Mouse (Mus musculus) heart, embryonic 16.5 days (tissue): ENCODE measurements at regions not wholly inside any gene's neighbourhood (a gene's known extent, or its start where the extent isn't known, plus 50 kb on each side); places are given as distances from the start of the nearest gene placed in this dataset.

Source experiments
- ATAC-seq: fragments of 200-750 bp; cut with Nextera tagmentation; replicated peaks from 2 replicates; pipeline ENCODE4 v1.8.0; 2017; ENCODE audit warnings: moderate number of reproducible peaks; ENCODE audit not compliant: insufficient read depth, low FRiP score; ENCODE audit errors: extremely low read depth
- H3K27ac ChIP-seq: fragments of 300-500 bp; sonication (generic); 2 replicates; pipeline ENCODE4 v1.5.1; 2014; ENCODE audit warnings: mild to moderate bottlenecking, low read length, control low read depth, moderate library complexity
- H3K27me3 ChIP-seq: fragments of 300-500 bp; sonication (generic); 2 replicates; pipeline ENCODE4 v1.6.1; 2014; ENCODE audit warnings: low read length, mixed read lengths; ENCODE audit not compliant: control insufficient read depth, insufficient read depth
- H3K36me3 ChIP-seq: fragments of 300-500 bp; sonication (generic); 2 replicates; pipeline ENCODE4 v1.6.1; 2014; ENCODE audit not compliant: control insufficient read depth, insufficient read depth
- H3K4me1 ChIP-seq: fragments of 300-500 bp; sonication (generic); 2 replicates; pipeline ENCODE4 v1.6.1; 2014; ENCODE audit warnings: low read length, mixed read lengths; ENCODE audit not compliant: control insufficient read depth, insufficient read depth
- H3K4me2 ChIP-seq: fragments of 300-500 bp; sonication (generic); 2 replicates; pipeline ENCODE4 v1.6.1; 2014; ENCODE audit warnings: low read depth, mild to moderate bottlenecking, control low read depth, low read length
- H3K4me3 ChIP-seq: fragments of 300-500 bp; sonication (generic); 2 replicates; pipeline ENCODE4 v1.5.1; 2014; ENCODE audit warnings: mild to moderate bottlenecking, control low read depth, low read length
- H3K9ac ChIP-seq: fragments of 300-500 bp; sonication (generic); 2 replicates; pipeline ENCODE4 v1.6.1; 2014; ENCODE audit warnings: low read length, control low read depth
- H3K9me3 ChIP-seq: fragments of 300-500 bp; sonication (generic); replicated peaks from 2 replicates; pipeline ENCODE4 v1.6.1; 2016; ENCODE audit warnings: low read length; ENCODE audit not compliant: control insufficient read depth
- WGBS: fragments of 180-500 bp; shearing (Covaris S2); extraction: QIAGEN DNeasy Blood & Tissue Kit; methylation state at CpG from one replicate; pipeline ENCODE4 v1.1.7; 2014; 5-methylcytosine and 5-hydroxymethylcytosine counted together

- no peaks in the 10 kb centered on the region for H3K36me3 ChIP-seq
- no peak overlapping the region for H3K4me2 ChIP-seq
- no peaks in the 10 kb centered on the region for H3K9me3 ChIP-seq
- H3K4me1 ChIP-seq = peaks cover 2% of the 10 kb centered on the region; the same call in 1 of the 2 replicates
- no peak for ATAC-seq
- H3K9ac ChIP-seq = no peak overlapping the region
- no peak overlapping the region for H3K27ac ChIP-seq
- 44% methylated on average over 3 of the region's 3 CpGs for WGBS
- no peak overlapping the region for H3K4me3 ChIP-seq
- no peaks in the 10 kb centered on the region for H3K27me3 ChIP-seq
Measured at GRCm38 (mm10) chr3:133774229-133774628, 229.3 kb upstream of the Tet2 start.

- H3K4me2 ChIP-seq = no peak overlapping the region
- H3K9me3 ChIP-seq = no peaks in the 10 kb centered on the region
- 34% methylated on average over 4 of the region's 4 CpGs for WGBS
- no peak overlapping the region for H3K27ac ChIP-seq
- no peaks in the 10 kb centered on the region for H3K27me3 ChIP-seq
- H3K4me3 ChIP-seq = no peak overlapping the region
- H3K9ac ChIP-seq = no peak overlapping the region
- H3K36me3 ChIP-seq = no peaks in the 10 kb centered on the region
- no peak for ATAC-seq
- H3K4me1 ChIP-seq = peaks cover 2% of the 10 kb centered on the region; the same call in 1 of the 2 replicates
Measured at GRCm38 (mm10) chr3:133776013-133776412, 231.1 kb upstream of the Tet2 start.

- Histone ChIP-seq H3K9me3 (no peaks in the 10 kb centered on the region), H3K4me2 (no peak overlapping the region), H3K4me1 (no peaks in the 10 kb centered on the region), H3K36me3 (no peaks in the 10 kb centered on the region), H3K4me3 (no peak overlapping the region), H3K27ac (no peak overlapping the region), H3K27me3 (no peaks in the 10 kb centered on the region), H3K9ac (no peak overlapping the region)
- no peak for ATAC-seq
- 58% methylated on average over 2 of the region's 2 CpGs for WGBS
Measured at GRCm38 (mm10) chr3:133779161-133779789, 234.3 kb upstream of the Tet2 start.

GRCm38 (mm10) chr3:133783060-133783459 lies 238.1 kb upstream of the Tet2 start:
- 67% methylated on average over 1 of the region's 1 CpGs for WGBS

GRCm38 (mm10) chr3:133791361-133791760 lies 246.4 kb upstream of the Tet2 start:
- 80% methylated on average over 2 of the region's 2 CpGs for WGBS
- Histone ChIP-seq H3K4me2 (no peak overlapping the region), H3K4me3 (no peak overlapping the region), H3K4me1 (no peaks in the 10 kb centered on the region), H3K9ac (no peak overlapping the region), H3K36me3 (no peaks in the 10 kb centered on the region), H3K9me3 (no peaks in the 10 kb centered on the region), H3K27me3 (no peaks in the 10 kb centered on the region), H3K27ac (no peak overlapping the region)
- no peak for ATAC-seq

More at GRCm38 (mm10) chr3:133783060-133783459, 238.1 kb upstream of the Tet2 start:
- no peak for ATAC-seq
- Histone ChIP-seq H3K4me1 (no peaks in the 10 kb centered on the region), H3K27ac (no peak overlapping the region), H3K4me2 (no peak overlapping the region), H3K9ac (no peak overlapping the region), H3K27me3 (no peaks in the 10 kb centered on the region), H3K9me3 (no peaks in the 10 kb centered on the region), H3K4me3 (no peak overlapping the region), H3K36me3 (no peaks in the 10 kb centered on the region)

- no peak overlapping the region for H3K27ac ChIP-seq
- ATAC-seq = no peak
- no peaks in the 10 kb centered on the region for H3K27me3 ChIP-seq
- no peaks in the 10 kb centered on the region for H3K4me1 ChIP-seq
- H3K9ac ChIP-seq = no peak overlapping the region
- no peak overlapping the region for H3K4me2 ChIP-seq
- 0 out of 2 replicates have a peak, but pooled peaks cover 2% of the 10 kb centered on the region for H3K9me3 ChIP-seq
- no peaks in the 10 kb centered on the region for H3K36me3 ChIP-seq
- no peak overlapping the region for H3K4me3 ChIP-seq
- WGBS = 78% methylated on average over 1 of the region's 1 CpGs
Measured at GRCm38 (mm10) chr3:133809007-133809552, 264.1 kb upstream of the Tet2 start.

- 68% methylated on average over 4 of the region's 4 CpGs for WGBS
- Histone ChIP-seq H3K27me3 (no peaks in the 10 kb centered on the region), H3K4me1 (no peaks in the 10 kb centered on the region), H3K4me3 (no peak overlapping the region), H3K9ac (no peak overlapping the region), H3K27ac (no peak overlapping the region), H3K9me3 (no peaks in the 10 kb centered on the region), H3K4me2 (no peak overlapping the region), H3K36me3 (no peaks in the 10 kb centered on the region)
- no peak for ATAC-seq
Measured at GRCm38 (mm10) chr3:133818966-133819700, 274.2 kb upstream of the Tet2 start.

GRCm38 (mm10) chr3:133833739-133834391 lies 288.9 kb upstream of the Tet2 start:
- no peak for ATAC-seq
- Histone ChIP-seq H3K4me3 (no peak overlapping the region), H3K9me3 (no peaks in the 10 kb centered on the region), H3K9ac (no peak overlapping the region), H3K36me3 (no peaks in the 10 kb centered on the region), H3K27me3 (no peaks in the 10 kb centered on the region), H3K4me2 (no peak overlapping the region), H3K4me1 (no peaks in the 10 kb centered on the region), H3K27ac (no peak overlapping the region)
- 80% methylated on average over 2 of the region's 2 CpGs for WGBS

- Histone ChIP-seq H3K4me3 (no peak overlapping the region), H3K27ac (no peak overlapping the region), H3K4me1 (no peaks in the 10 kb centered on the region), H3K4me2 (no peak overlapping the region), H3K9ac (no peak overlapping the region), H3K36me3 (no peaks in the 10 kb centered on the region), H3K27me3 (no peaks in the 10 kb centered on the region), H3K9me3 (no peaks in the 10 kb centered on the region)
- WGBS = 69% methylated on average over 3 of the region's 3 CpGs
- no peak for ATAC-seq
Measured at GRCm38 (mm10) chr3:133834459-133834858, 289.5 kb upstream of the Tet2 start.
